Mouse (Mus musculus): Measurements from ENCODE around the gene Cyct. TPM values are rescaled to one million over a fixed set of nuclear protein-coding genes. Genes with fewer than 3 reads are reported as not detected.

Gene Cyct
- total and polyA plus RNA-seq, 3 experiments, result not detected

DNA sequence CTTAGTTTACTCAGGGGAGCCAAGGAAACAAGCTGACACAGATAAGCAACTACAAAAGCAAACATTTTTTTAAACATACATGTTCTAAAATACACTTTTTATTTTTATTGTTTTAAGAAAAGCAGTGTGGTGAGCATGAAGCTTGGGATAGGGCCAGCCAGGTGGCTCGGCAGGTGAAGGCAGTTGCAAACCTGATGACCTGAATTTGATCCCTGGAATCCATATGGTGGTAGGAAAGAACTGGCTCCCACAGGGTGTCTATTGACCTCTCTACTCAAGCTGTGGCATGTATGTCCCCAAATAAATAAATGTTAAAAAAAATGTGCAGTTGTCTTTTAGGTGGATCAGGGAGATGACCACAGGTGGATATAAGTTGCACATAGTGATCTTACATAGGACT, 49.3 kb upstream of the Cyct start:
- Histone ChIP-seq H3K9ac (ENCODE audit: insufficient read depth, low read depth) (no peak overlapping the region), H3K79me2 (replicated peaks; ENCODE audit: control insufficient read depth, extremely low read depth, insufficient read depth, poor library complexity, severe bottlenecking) (no peaks in the 10 kb centered on the region), H3K9me3 (replicated peaks; ENCODE audit: low read length) (no peaks in the 10 kb centered on the region), H3K4me2 (ENCODE audit: insufficient read depth, low read depth, poor library complexity, severe bottlenecking) (no peak overlapping the region), H3K4me1 (ENCODE audit: control insufficient read depth in 1 of 2, insufficient read depth in 2 of 2) (peaks cover 0 to 9% of the 10 kb centered on the region in 2 experiments), H3K36me3 (replicated peaks in 1 of 2; ENCODE audit: control insufficient read depth in 1 of 2, insufficient read depth in 1 of 2, low read length in 1 of 2) (no peaks in the 10 kb centered on the region), H3K27me3 (replicated peaks) (peaks cover 27% of the 10 kb centered on the region), H3K27ac (ENCODE audit: insufficient read depth, low read depth) (no peak overlapping the region), H3K4me3 (replicated peaks in 1 of 3; ENCODE audit: low read depth in 2 of 3, low read length in 2 of 3, poor library complexity in 1 of 3) (no peak overlapping the region)
- TF ChIP-seq JUND (conservative IDR thresholded peaks at IDR 0.05; ENCODE audit: low read depth, low read length), result no peak
- no peak for TF ChIP-seq GABPA (IDR thresholded peaks at IDR 0.05; ENCODE audit: insufficient replicate concordance, low read depth, low read length)
- no peak for TF ChIP-seq CTCF (conservative IDR thresholded peaks at IDR 0.05 in 1 of 2, IDR thresholded peaks at IDR 0.05 in 1 of 2; ENCODE audit: low read depth in 2 of 2, low read length in 2 of 2)
- no peak for TF ChIP-seq MAFK (IDR thresholded peaks at IDR 0.05; ENCODE audit: insufficient replicate concordance, low read length)
- TF ChIP-seq BHLHE40 (IDR thresholded peaks at IDR 0.05; ENCODE audit: low read depth, low read length), result no peak
- TF ChIP-seq TCF12 (IDR thresholded peaks at IDR 0.05; ENCODE audit: low read depth, low read length), result no peak
- no peak for TF ChIP-seq E2F4 (IDR thresholded peaks at IDR 0.05; ENCODE audit: insufficient replicate concordance, low read depth, low read length)
- no peak for TF ChIP-seq RAD21 (IDR thresholded peaks at IDR 0.05; ENCODE audit: low read depth, low read length)
- TF ChIP-seq MXI1 (IDR thresholded peaks at IDR 0.05; ENCODE audit: low read depth, low read length), result no peak
- dilution Hi-C loops (cut with MboI; ENCODE audit: extremely low pct_ligation_motif_present, extremely low pct_unique_long_range_greater_than_20kb, low sequenced_read_pairs) (no loop called here), in situ Hi-C loops (cut with MboI; ENCODE audit: low pct_ligation_motif_present, low pct_unique_long_range_greater_than_20kb, low sequenced_read_pairs) (no loop called here)
- DNase-seq (ENCODE audit: extremely low read depth), result no peak

DNA sequence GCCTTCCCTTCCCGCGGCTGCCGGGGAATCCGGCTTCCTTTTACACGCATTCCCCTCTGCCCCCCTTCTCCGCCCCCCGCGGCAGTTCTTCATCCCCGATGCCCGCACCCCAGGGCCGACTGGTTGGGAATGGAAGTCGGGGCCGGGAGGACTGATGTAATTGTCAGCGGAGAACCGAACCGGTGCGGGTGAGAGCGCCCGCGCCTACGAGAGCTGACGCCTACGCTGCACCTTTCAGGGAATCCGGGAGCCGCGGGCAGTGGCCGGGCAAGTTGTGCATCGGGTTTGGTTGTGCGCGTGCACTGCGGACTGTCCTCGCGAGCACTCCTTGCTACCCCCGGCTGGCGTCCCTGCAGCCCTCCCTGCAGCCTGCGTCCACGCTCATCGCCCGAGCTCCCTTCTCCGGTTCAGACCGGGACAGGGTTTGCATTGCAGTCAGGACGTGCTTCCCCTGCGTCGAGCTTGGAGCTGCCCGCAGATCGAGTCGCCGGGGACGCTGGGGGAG, 46.7 kb upstream of the Cyct start:
- Histone ChIP-seq H3K27ac (ENCODE audit: insufficient read depth, low read depth) (no peak overlapping the region), H3K79me2 (replicated peaks; ENCODE audit: control insufficient read depth, extremely low read depth, insufficient read depth, poor library complexity, severe bottlenecking) (no peaks in the 10 kb centered on the region), H3K4me1 (ENCODE audit: control insufficient read depth in 1 of 2, insufficient read depth in 2 of 2) (peaks cover 0 to 9% of the 10 kb centered on the region in 2 experiments; a peak in 3 of 4 replicates), H3K36me3 (replicated peaks in 1 of 2; ENCODE audit: control insufficient read depth in 1 of 2, insufficient read depth in 1 of 2, low read length in 1 of 2) (no peaks in the 10 kb centered on the region), H3K9me3 (replicated peaks; ENCODE audit: low read length) (no peaks in the 10 kb centered on the region), H3K9ac (ENCODE audit: insufficient read depth, low read depth) (no peak overlapping the region; the same call in 1 of the 2 replicates), H3K27me3 (replicated peaks) (peaks cover 29% of the 10 kb centered on the region), H3K4me2 (ENCODE audit: insufficient read depth, low read depth, poor library complexity, severe bottlenecking) (peak overlapping the region; percentile 83), H3K4me3 (replicated peaks in 1 of 3; ENCODE audit: low read depth in 2 of 3, low read length in 2 of 3, poor library complexity in 1 of 3) (peak overlapping the region in 2 of 3 experiments; percentile 59 to 68)
- TF ChIP-seq TBP (conservative IDR thresholded peaks at IDR 0.05; ENCODE audit: low read depth, low read length) (no peak), NRF1 (IDR thresholded peaks at IDR 0.05; ENCODE audit: low read depth, low read length) (no peak), USF1 (IDR thresholded peaks at IDR 0.05; ENCODE audit: low read depth, low read length) (no peak), CHD2 (IDR thresholded peaks at IDR 0.05; ENCODE audit: low read length) (no peak), UBTF (IDR thresholded peaks at IDR 0.05; ENCODE audit: low read depth, low read length) (0 out of 2 replicates have a peak, but pooled peaks have one; percentile 52)
- no peak for DNase-seq (ENCODE audit: extremely low read depth)
- in situ Hi-C loops (cut with MboI; ENCODE audit: low pct_ligation_motif_present, low pct_unique_long_range_greater_than_20kb, low sequenced_read_pairs) (no loop called here), dilution Hi-C loops (cut with MboI; ENCODE audit: extremely low pct_ligation_motif_present, extremely low pct_unique_long_range_greater_than_20kb, low sequenced_read_pairs) (no loop called here)

Measured in CH12.LX (cell line).